Mouse (Mus musculus): ENCODE measurements around the gene Aebp1. TPM values are rescaled to one million over a fixed set of nuclear protein-coding genes. Genes with fewer than 3 reads are reported as not detected.
"Not testable (repeated sequence)": the region's sequence is repeated elsewhere in the genome, so short reads cannot be mapped to it uniquely, and the experiment has no call there.

Aebp1 gene
- polyA plus RNA-seq, 1 experiment from 2014 or later: 21.9 TPM

DNA sequence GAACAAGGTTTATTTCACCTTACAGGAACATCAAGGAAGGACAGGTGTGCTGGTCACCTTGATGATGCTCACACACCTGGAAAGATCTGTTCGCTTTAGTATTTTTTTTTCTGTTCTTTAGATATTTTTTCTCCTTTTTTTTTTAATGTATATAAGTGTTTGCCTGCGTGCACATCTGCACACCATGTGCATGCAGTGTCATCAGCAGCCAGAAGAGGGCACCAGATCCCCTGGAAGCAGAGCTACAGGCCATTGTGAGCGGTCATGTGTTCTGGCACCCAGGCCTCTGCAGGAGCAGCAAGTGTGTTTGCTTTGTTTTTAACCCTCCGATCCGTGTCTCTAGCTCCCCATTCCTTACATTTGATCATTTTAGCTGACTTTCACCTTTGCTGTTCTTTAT, 18.2 kb downstream of the Aebp1 start:
- no peaks in the 10 kb centered on the region for H3K27me3 ChIP-seq
- ATAC-seq (ENCODE audit: low FRiP score): no peak
- H3K4me2 ChIP-seq: no peak overlapping the region
- no peak overlapping the region for H3K9ac ChIP-seq
- H3K27ac ChIP-seq: no peak overlapping the region
- no peak overlapping the region for H3K4me3 ChIP-seq
- peaks cover 12% of the 10 kb centered on the region for H3K36me3 ChIP-seq
- no peaks in the 10 kb centered on the region for H3K9me3 ChIP-seq
- H3K4me1 ChIP-seq (replicated peaks): peaks cover 28% of the 10 kb centered on the region
- 46% methylated on average over 5 of the region's 5 CpGs for WGBS

GRCm38 (mm10) chr11:5882518-5882917, 20.8 kb downstream of the Aebp1 start:
- no peaks in the 10 kb centered on the region for H3K27me3 ChIP-seq

DNA sequence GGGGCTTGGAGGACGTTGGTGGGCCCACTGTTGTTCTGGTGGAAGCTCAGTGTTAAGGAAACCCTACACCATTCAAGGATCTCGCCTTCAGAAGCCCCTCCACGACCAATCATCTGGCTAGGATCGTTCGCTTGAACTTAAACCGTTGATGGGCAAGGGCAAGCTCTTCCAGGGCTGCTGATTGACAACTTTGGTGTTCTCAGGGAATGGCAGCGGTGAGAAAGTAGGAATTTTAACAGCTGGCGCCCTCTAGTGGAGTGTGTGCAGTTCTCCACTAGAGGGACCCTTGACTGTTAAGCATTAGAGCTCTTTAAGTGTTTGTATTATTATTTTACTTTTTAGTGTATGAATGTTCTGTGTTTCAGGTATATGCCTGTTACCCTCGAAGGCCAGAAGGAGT, 24.4 kb downstream of the Aebp1 start:
- no peak overlapping the region for H3K4me3 ChIP-seq
- 17% methylated on average over 9 of the region's 9 CpGs for WGBS
- 0 out of 2 replicates have a peak, but pooled peaks cover 2% of the 10 kb centered on the region for H3K27me3 ChIP-seq
- no peak overlapping the region for H3K4me2 ChIP-seq
- ATAC-seq (ENCODE audit: low FRiP score): no peak
- H3K9me3 ChIP-seq: no peaks in the 10 kb centered on the region
- H3K27ac ChIP-seq: no peak overlapping the region
- H3K9ac ChIP-seq: peak overlapping the region; percentile 5; the same call in 1 of the 2 replicates
- H3K4me1 ChIP-seq (replicated peaks): peaks cover 23% of the 10 kb centered on the region
- no peaks in the 10 kb centered on the region for H3K36me3 ChIP-seq

More at GRCm38 (mm10) chr11:5882518-5882917, 20.8 kb downstream of the Aebp1 start:
- no peak overlapping the region for H3K27ac ChIP-seq
- no peak for ATAC-seq (ENCODE audit: low FRiP score)
- 85% methylated on average over 8 of the region's 8 CpGs for WGBS
- peaks cover 20% of the 10 kb centered on the region for H3K4me1 ChIP-seq (replicated peaks)
- no peak overlapping the region for H3K4me3 ChIP-seq
- no peak overlapping the region for H3K9ac ChIP-seq
- H3K36me3 ChIP-seq: no peaks in the 10 kb centered on the region
- no peak overlapping the region for H3K4me2 ChIP-seq
- no peaks in the 10 kb centered on the region for H3K9me3 ChIP-seq

DNA sequence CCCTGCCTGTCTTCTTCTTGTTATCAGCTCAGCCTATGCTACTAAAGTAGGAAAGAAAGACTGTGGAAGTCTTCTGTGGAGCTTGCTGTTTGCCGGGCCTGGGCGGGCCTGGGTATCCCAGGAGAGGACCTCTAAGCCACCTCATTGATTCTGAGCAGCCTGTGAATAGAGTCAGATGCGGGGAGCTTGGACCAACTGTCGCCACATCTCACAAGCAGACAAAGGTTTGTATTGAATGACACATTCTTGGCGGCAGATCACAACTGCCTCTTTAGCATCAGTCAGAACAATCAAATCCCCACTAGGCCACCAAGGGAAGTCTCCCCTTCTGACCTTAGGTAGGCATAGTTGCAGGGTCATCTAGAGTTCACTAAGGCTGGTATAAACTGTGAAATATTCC, 25.5 kb downstream of the Aebp1 start:
- H3K4me2 ChIP-seq: no peak overlapping the region
- no peak overlapping the region for H3K9ac ChIP-seq
- H3K27me3 ChIP-seq: 0 out of 2 replicates have a peak, but pooled peaks cover 2% of the 10 kb centered on the region
- no peaks in the 10 kb centered on the region for H3K9me3 ChIP-seq
- H3K27ac ChIP-seq: peak overlapping the region; percentile 46; the same call in 1 of the 2 replicates
- no peaks in the 10 kb centered on the region for H3K36me3 ChIP-seq
- ATAC-seq (ENCODE audit: low FRiP score): no peak; the same call in 1 of the 2 replicates
- peaks cover 32% of the 10 kb centered on the region for H3K4me1 ChIP-seq (replicated peaks)
- no peak overlapping the region for H3K4me3 ChIP-seq
- WGBS: 14% methylated on average over 5 of the region's 5 CpGs

DNA sequence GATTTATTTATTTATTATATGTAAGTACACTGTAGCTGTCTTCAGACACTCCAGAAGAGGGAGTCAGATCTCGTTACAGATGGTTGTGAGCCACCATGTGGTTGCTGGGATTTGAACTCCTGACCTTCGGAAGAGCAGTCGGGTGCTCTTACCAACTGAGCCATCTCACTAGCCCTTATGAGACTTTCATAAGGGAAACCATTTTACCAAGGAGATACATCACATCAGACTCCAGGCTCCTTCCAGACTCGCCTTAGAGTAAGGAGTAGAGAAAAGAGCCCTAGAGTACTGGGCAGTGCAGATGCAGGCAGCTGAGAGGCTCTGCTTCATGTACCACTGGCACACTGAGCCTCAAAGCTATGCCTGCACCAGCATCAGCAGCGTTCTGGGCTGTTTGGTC, 26.8 kb downstream of the Aebp1 start:
- H3K4me1 ChIP-seq (replicated peaks): peaks cover 45% of the 10 kb centered on the region
- H3K27ac ChIP-seq; H3K9me3 ChIP-seq; H3K27me3 ChIP-seq; ATAC-seq (ENCODE audit: low FRiP score); H3K36me3 ChIP-seq; H3K4me3 ChIP-seq; H3K9ac ChIP-seq; H3K4me2 ChIP-seq: not testable (repeated sequence)
- 73% methylated on average over 5 of the region's 5 CpGs for WGBS

DNA sequence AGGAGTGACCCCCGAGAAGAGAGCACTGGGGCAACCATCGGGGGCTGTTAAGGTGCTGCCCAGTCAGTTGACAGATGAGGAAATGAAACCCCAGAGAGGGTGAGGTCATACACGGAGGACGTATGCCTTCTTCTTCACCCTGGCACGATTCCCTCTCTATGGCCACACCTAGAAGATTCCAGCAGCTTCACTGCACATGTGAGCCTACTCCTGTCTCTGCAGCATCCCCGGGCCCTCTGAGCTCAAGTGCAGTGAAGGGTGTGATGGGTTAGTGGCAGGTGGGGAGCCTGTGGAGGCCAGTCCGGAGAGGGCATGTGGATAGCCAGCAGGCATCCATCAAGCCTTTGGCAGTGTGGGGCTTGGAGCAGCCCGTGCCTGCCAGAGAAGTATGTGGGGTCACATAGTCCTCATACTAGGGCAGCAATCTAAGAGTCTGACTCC, 30.4 kb downstream of the Aebp1 start:
- 46% methylated on average over 8 of the region's 8 CpGs for WGBS
- Histone ChIP-seq H3K4me3 (no peak overlapping the region), H3K4me1 (replicated peaks) (peaks cover 45% of the 10 kb centered on the region), H3K27me3 (peaks cover 12% of the 10 kb centered on the region), H3K27ac (no peak overlapping the region), H3K9ac (no peak overlapping the region), H3K9me3 (no peaks in the 10 kb centered on the region), H3K4me2 (no peak overlapping the region), H3K36me3 (no peaks in the 10 kb centered on the region)
- no peak for ATAC-seq (ENCODE audit: low FRiP score)

DNA sequence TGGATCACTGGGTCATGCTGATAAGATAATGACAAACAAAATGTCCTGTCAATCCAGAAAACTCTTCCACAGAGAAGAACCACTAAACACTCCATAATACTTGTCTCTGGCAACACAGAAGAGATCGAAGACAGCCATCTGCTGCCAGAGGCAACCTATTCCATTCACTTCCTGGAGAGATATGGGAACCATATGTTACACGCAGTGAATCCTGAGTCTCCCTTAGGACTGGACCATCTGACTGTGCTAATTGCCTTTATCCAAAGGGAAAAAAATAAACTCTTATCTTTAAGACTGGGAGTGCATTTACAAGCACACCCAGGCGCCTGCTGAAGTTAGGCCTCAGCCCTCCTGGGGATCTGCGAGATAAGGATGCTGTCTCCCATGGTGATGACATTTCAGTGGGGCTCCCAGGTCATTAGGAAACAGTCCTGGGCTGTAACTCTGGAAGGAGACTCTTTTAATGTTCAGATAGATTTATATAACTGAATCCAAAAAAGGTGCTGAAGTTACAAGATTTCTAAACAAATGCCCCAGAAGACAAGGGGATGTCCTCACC, 31.1 kb downstream of the Aebp1 start:
- no peaks in the 10 kb centered on the region for H3K36me3 ChIP-seq
- no peak overlapping the region for H3K9ac ChIP-seq
- ATAC-seq (ENCODE audit: low FRiP score): no peak; the same call in 1 of the 2 replicates
- no peaks in the 10 kb centered on the region for H3K9me3 ChIP-seq
- no peak overlapping the region for H3K27ac ChIP-seq
- peaks cover 47% of the 10 kb centered on the region for H3K4me1 ChIP-seq (replicated peaks)
- no peak overlapping the region for H3K4me3 ChIP-seq
- H3K27me3 ChIP-seq: peaks cover 19% of the 10 kb centered on the region
- no peak overlapping the region for H3K4me2 ChIP-seq
- WGBS: 32% methylated on average over 4 of the region's 4 CpGs

DNA sequence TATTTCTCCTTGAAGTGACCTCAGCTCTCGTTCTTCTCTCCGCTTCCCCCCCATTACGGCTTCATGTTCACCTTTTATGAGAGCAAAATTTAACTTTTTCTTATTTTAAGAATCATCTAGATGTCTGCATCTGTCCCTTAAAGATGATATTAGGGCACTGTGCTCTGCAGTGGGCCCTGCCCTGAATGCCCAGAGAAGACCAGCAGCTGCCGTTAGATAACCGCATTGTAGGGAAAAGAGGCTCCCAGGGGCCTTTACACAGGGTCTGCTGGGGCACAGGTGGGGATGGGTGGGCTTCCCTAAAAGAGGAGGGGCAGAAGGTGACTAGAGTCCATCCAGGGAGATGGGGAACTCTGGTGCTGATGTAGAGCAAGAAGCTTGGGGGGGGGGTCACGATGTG, 32.1 kb downstream of the Aebp1 start:
- no peak overlapping the region for H3K4me2 ChIP-seq
- H3K4me3 ChIP-seq: no peak overlapping the region
- H3K4me1 ChIP-seq (replicated peaks): peaks cover 47% of the 10 kb centered on the region
- H3K9me3 ChIP-seq: no peaks in the 10 kb centered on the region
- 55% methylated on average over 6 of the region's 6 CpGs for WGBS
- no peak overlapping the region for H3K9ac ChIP-seq
- ATAC-seq (ENCODE audit: low FRiP score): no peak
- H3K27me3 ChIP-seq: peaks cover 27% of the 10 kb centered on the region
- no peak overlapping the region for H3K27ac ChIP-seq
- no peaks in the 10 kb centered on the region for H3K36me3 ChIP-seq

- 19% methylated on average over 16 of the region's 16 CpGs for WGBS
- no peak overlapping the region for H3K4me3 ChIP-seq
Measured at GRCm38 (mm10) chr11:5897230-5897629, 35.5 kb downstream of the Aebp1 start.

DNA sequence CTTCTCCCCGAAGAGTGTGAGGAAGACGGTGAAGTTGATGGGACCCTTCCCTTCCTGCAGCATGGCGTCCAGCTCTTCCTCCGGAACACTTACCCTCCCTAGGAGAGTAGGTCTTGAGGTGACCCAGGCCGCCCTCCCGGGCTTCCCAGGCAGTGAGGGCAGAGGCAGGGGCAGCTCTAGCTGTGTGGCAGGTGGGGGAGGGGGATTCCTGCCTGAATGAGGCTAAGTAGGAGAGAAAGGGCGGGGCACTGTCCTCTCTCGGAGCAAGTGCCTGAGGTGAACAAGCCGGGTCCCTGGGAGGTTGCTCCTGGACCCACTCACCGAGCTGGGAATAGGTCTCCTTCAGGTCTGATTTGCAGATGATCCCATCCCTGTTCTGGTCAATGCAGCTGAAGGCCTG, 36.1 kb downstream of the Aebp1 start:
- no peak overlapping the region for H3K4me2 ChIP-seq
- WGBS: 12% methylated on average over 10 of the region's 10 CpGs
- no peak for ATAC-seq (ENCODE audit: low FRiP score)

More at GRCm38 (mm10) chr11:5897230-5897629, 35.5 kb downstream of the Aebp1 start:
- Histone ChIP-seq H3K36me3 (no peaks in the 10 kb centered on the region), H3K9me3 (no peaks in the 10 kb centered on the region), H3K4me2 (no peak overlapping the region), H3K4me1 (replicated peaks) (peaks cover 48% of the 10 kb centered on the region), H3K27ac (no peak overlapping the region), H3K27me3 (peaks cover 27% of the 10 kb centered on the region), H3K9ac (no peak overlapping the region)
- ATAC-seq (ENCODE audit: low FRiP score): no peak

DNA sequence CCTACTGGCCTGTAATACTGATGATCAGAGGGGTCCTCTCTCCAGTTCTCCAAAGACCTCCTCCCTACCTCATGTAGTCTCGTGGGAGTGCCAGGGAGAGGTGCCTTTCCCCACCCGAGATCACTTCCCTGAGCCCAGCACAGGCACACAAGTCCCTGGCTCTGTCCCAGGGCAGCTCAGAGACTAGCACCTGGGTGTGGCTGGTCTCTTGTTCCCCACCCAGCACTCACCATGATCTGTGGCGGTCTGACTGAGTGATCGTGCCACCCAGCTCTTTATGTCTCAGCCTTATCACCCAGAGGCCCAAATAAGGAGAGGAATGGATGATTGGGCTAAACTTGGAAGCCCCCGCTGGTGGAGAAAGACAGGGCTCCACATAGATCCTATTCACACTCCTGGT, 36.8 kb downstream of the Aebp1 start, which contains the start of gene Myl7:
Gene Myl7, minus strand, starts transcription at position 252 of the 400 bp plus-strand sequence.
- 83% methylated on average over 5 of the region's 5 CpGs for WGBS

More for the DNA sequence above, 36.1 kb downstream of the Aebp1 start:
- Histone ChIP-seq H3K4me3 (no peak overlapping the region), H3K4me1 (replicated peaks) (peaks cover 48% of the 10 kb centered on the region), H3K27me3 (peaks cover 27% of the 10 kb centered on the region), H3K36me3 (no peaks in the 10 kb centered on the region), H3K9ac (no peak overlapping the region), H3K9me3 (no peaks in the 10 kb centered on the region), H3K27ac (no peak overlapping the region)

DNA sequence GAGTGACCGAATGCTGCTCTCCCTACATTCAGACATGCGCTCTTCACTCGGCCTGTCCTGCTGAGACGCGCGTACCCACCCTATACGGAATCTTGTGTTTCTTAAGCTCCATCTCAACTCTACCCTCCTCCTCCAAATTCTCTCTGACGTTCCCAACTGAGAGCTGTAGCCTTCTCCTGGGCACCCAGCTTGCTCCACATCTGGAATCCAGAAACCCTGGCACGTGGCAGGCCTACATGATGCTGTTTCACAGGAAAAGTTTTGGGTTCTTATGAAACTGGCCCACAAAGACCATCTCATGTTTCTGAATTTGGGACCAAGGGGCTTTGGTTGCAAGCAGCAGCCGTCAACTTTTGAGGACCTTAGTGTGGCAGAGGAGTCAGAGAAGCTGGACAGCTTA, 37.5 kb downstream of the Aebp1 start:
- no peak for ATAC-seq (ENCODE audit: low FRiP score)
- H3K4me1 ChIP-seq (replicated peaks): peaks cover 49% of the 10 kb centered on the region

More for the DNA sequence above, 36.8 kb downstream of the Aebp1 start, which contains the start of gene Myl7:
- Histone ChIP-seq H3K4me1 (replicated peaks) (peaks cover 48% of the 10 kb centered on the region), H3K27me3 (peaks cover 27% of the 10 kb centered on the region), H3K9ac (no peak within 1 kb of the TSS), H3K4me2 (no peak within 1 kb of the TSS), H3K36me3 (no peaks in the 10 kb centered on the region), H3K9me3 (no peaks in the 10 kb centered on the region), H3K27ac (no peak within 1 kb of the TSS), H3K4me3 (no peak within 1 kb of the TSS)
- ATAC-seq (ENCODE audit: low FRiP score): no peak

GRCm38 (mm10) chr11:5901320-5901719, 39.6 kb downstream of the Aebp1 start:
- H3K9me3 ChIP-seq: no peaks in the 10 kb centered on the region
- H3K9ac ChIP-seq: peak overlapping the region; percentile 79
- H3K27ac ChIP-seq: peak overlapping the region; percentile 88
- no peaks in the 10 kb centered on the region for H3K36me3 ChIP-seq
- 30% methylated on average over 3 of the region's 3 CpGs for WGBS
- peaks cover 50% of the 10 kb centered on the region for H3K4me1 ChIP-seq (replicated peaks)
- no peak for ATAC-seq (ENCODE audit: low FRiP score)
- H3K4me2 ChIP-seq: peak overlapping the region; percentile 68
- peaks cover 24% of the 10 kb centered on the region for H3K27me3 ChIP-seq
- H3K4me3 ChIP-seq: peak overlapping the region; percentile 43

More for the DNA sequence above, 37.5 kb downstream of the Aebp1 start:
- no peaks in the 10 kb centered on the region for H3K36me3 ChIP-seq
- peaks cover 27% of the 10 kb centered on the region for H3K27me3 ChIP-seq
- H3K9me3 ChIP-seq: no peaks in the 10 kb centered on the region
- WGBS: 95% methylated on average over 10 of the region's 10 CpGs
- no peak overlapping the region for H3K4me2 ChIP-seq
- no peak overlapping the region for H3K4me3 ChIP-seq
- no peak overlapping the region for H3K27ac ChIP-seq
- H3K9ac ChIP-seq: no peak overlapping the region

All from hindbrain, embryonic 13.5 days (tissue).